Mouse (Mus musculus) embryonic facial prominence, embryonic 10.5 days (tissue): ENCODE results near the gene Defa33. TPM values are rescaled to one million over a fixed set of nuclear protein-coding genes. Genes with fewer than 3 reads are reported as not detected.
"Not testable (repeated sequence)": the region's sequence is repeated elsewhere in the genome, so short reads cannot be mapped to it uniquely, and the experiment has no call there.

Source experiments
- DNase-seq: peaks from one replicate; pipeline ENCODE4 v3.0.0-alpha.2; 2017; ENCODE audit warnings: low spot score
- H3K27ac ChIP-seq: fragments of 300-500 bp; sonication (generic); replicated peaks from 2 replicates; pipeline ENCODE4 v1.5.1; 2016; ENCODE audit warnings: mild to moderate bottlenecking
- H3K27me3 ChIP-seq: fragments of 300-500 bp; sonication (generic); replicated peaks from 2 replicates; pipeline ENCODE4 v1.6.1; 2016; ENCODE audit warnings: low read depth, mild to moderate bottlenecking; ENCODE audit not compliant: poor library complexity, severe bottlenecking
- H3K36me3 ChIP-seq: fragments of 300-500 bp; sonication (generic); replicated peaks from 2 replicates; pipeline ENCODE4 v1.6.1; 2016; ENCODE audit warnings: mild to moderate bottlenecking, moderate library complexity
- H3K4me1 ChIP-seq: fragments of 300-500 bp; sonication (generic); 2 replicates; pipeline ENCODE4 v1.6.1; 2016
- H3K4me3 ChIP-seq: fragments of 300-500 bp; sonication (generic); 2 replicates; pipeline ENCODE4 v1.5.1; 2016; ENCODE audit warnings: mild to moderate bottlenecking, moderate library complexity
- H3K9me3 ChIP-seq: fragments of 300-500 bp; sonication (generic); 2 replicates; pipeline ENCODE4 v1.6.1; 2016; ENCODE audit warnings: mild to moderate bottlenecking
- WGBS: fragments of 180-500 bp; shearing (Covaris S2); methylation state at CpG from one replicate; pipeline ENCODE4 v1.1.7; 2016; 5-methylcytosine and 5-hydroxymethylcytosine counted together
- polyA plus RNA-seq: library from polyadenylated mRNA; unstranded; fragments of >200 nt; fragmentation: Nextera tagmentation; extraction: Ambion mirVana; gene quantifications from 2 replicates; pipeline ENCODE4 v1.2.1, GENCODE M21; 2016

Defa33 gene
- not detected in 2 replicates for polyA plus RNA-seq

GRCm38 (mm10) chr8:21391511-21391910 lies at the start of gene Defa33:
TSS of gene Defa33 (plus strand) at chr8:21391811.
- DNase-seq, H3K36me3 ChIP-seq, H3K9me3 ChIP-seq, H3K27ac ChIP-seq, H3K4me1 ChIP-seq, H3K27me3 ChIP-seq, H3K4me3 ChIP-seq: not testable (repeated sequence)
- WGBS: no CpG with 5 or more reads among the region's 2 CpGs

GRCm38 (mm10) chr8:21378215-21378614 lies 13.4 kb upstream of the Defa33 start, which contains the start of gene Defa2:
TSS of gene Defa2 (plus strand) at chr8:21378515.
- not testable (repeated sequence) for H3K4me1 ChIP-seq, DNase-seq, H3K27ac ChIP-seq, H3K4me3 ChIP-seq, H3K36me3 ChIP-seq, H3K9me3 ChIP-seq, H3K27me3 ChIP-seq
- WGBS: 43% methylated on average over 1 of the region's 2 CpGs

DNA sequence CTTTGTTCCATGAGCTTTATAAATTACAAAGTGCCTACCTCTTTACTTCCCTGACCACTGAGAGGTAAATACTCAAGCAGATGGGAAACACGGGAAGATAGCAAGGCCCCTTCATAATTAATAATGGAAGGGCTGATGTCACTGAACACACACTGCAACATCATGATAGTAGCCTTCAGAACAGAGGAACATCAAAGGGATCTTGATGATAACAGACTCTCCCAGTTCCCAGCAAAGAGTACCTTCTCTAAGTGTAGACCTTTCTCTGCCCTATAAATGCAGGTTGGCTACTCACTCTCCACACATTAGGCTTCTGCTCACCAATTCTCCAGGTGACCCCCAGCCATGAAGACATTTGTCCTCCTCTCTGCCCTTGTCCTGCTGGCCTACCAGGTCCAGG lies 35.5 kb downstream of the Defa33 start, which contains the start of gene Defa36:
Gene Defa36, plus strand, starts transcription at position 301 of the 400 bp plus-strand sequence.
- not testable (repeated sequence) for H3K27me3 ChIP-seq, H3K9me3 ChIP-seq, H3K36me3 ChIP-seq, H3K4me1 ChIP-seq, H3K4me3 ChIP-seq, DNase-seq, H3K27ac ChIP-seq
- WGBS: no CpG with 5 or more reads among the region's 1 CpGs

Other genes with a start within 250 kb of the Defa33 start
- gene Defa22, start 229.5 kb upstream of the Defa33 start, polyA plus RNA-seq: not detected in 2 replicates
- not detected in 2 replicates for gene Defa31, start 200.2 kb upstream of the Defa33 start, polyA plus RNA-seq
- gene Gm15293, start 190.2 kb upstream of the Defa33 start, polyA plus RNA-seq: not detected in 2 replicates
- gene Gm15292, start 142.1 kb upstream of the Defa33 start, polyA plus RNA-seq: not detected in 2 replicates
- not detected in 2 replicates for gene Defa27, start 76.3 kb upstream of the Defa33 start, polyA plus RNA-seq
- gene Defa29, start 64.8 kb upstream of the Defa33 start, polyA plus RNA-seq: not detected in 2 replicates
- not detected in 2 replicates for gene Defa2, start 13.3 kb upstream of the Defa33 start, polyA plus RNA-seq
- gene Defa36, start 35.6 kb downstream of the Defa33 start, polyA plus RNA-seq: not detected in 2 replicates
- not detected in 2 replicates for gene Gm7849, start 64.7 kb downstream of the Defa33 start, polyA plus RNA-seq
- gene Defa20, start 117.4 kb downstream of the Defa33 start, polyA plus RNA-seq: not detected in 2 replicates
- not detected in 2 replicates for gene Defa32, start 137.2 kb downstream of the Defa33 start, polyA plus RNA-seq
- gene Defa37, start 173.6 kb downstream of the Defa33 start, polyA plus RNA-seq: not detected in 2 replicates
- gene Defa28, start 191.2 kb downstream of the Defa33 start, polyA plus RNA-seq: not detected in 2 replicates
- gene Gm7861, start 202.7 kb downstream of the Defa33 start, polyA plus RNA-seq: not detected in 2 replicates
- gene Defa26, start 226.4 kb downstream of the Defa33 start, polyA plus RNA-seq: not detected in 2 replicates